Mouse (Mus musculus): ENCODE results near the gene Gab1. TPM values are rescaled to one million over a fixed set of nuclear protein-coding genes. Genes with fewer than 3 reads are reported as not detected.

The Gab1 gene
- total and polyA plus RNA-seq, 3 experiments, result 4.0 to 8.1 TPM; not detected in 1

DNA sequence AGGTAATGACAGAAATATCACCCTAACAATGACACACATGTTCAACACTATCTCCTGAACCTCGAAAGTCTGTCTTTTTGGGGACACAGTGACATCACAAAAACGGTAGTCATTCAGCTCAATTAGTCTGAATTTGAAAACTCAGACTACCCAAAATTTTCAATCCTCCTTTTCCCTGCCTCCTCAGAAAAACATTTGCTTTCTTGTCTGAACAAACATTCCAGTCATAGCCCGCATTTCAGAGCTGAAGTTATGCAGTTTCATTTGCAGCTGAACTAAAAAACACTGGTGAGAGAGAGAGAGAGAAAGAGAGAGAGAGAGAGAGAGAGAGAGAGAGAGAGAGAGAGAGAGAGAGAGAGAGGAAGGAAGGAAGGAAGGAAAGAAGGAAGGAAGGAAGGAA is 23.2 kb downstream of the Gab1 start:
- H3K27me3 ChIP-seq (ENCODE audit: control insufficient read depth in 1 of 2, insufficient read depth in 2 of 2, low read length in 2 of 2), result no peaks in the 10 kb centered on the region
- H3K79me2 ChIP-seq (ENCODE audit: control insufficient read depth, insufficient read depth, low read length, poor library complexity), result no peaks in the 10 kb centered on the region; the same call in 1 of the 2 replicates
- no peak overlapping the region for H3K4me3 ChIP-seq (ENCODE audit: control insufficient read depth in 1 of 2, insufficient read depth in 1 of 2, low read depth in 2 of 2, low read length in 2 of 2)
- H3K9me3 ChIP-seq (replicated peaks; ENCODE audit: insufficient read depth, low read length), result no peaks in the 10 kb centered on the region
- H3K27ac ChIP-seq (ENCODE audit: control insufficient read depth, low read depth, low read length), result no peak overlapping the region
- no peak for DNase-seq (ENCODE audit: low read depth, low spot score)
- peaks cover 0 to 24% of the 10 kb centered on the region in 2 experiments; a peak in 2 of 4 replicates for H3K36me3 ChIP-seq (ENCODE audit: control insufficient read depth in 1 of 2, insufficient read depth in 2 of 2, low read length in 2 of 2)
- no peak overlapping the region for H3K9ac ChIP-seq (ENCODE audit: control insufficient read depth, low read depth, low read length, poor library complexity, severe bottlenecking)
- TF ChIP-seq UBTF (IDR thresholded peaks at IDR 0.05; ENCODE audit: borderline replicate concordance, insufficient read depth, low read depth, low read length) (no peak), RAD21 (IDR thresholded peaks at IDR 0.05; ENCODE audit: low read depth, low read length) (no peak), KAT2A (conservative IDR thresholded peaks at IDR 0.05; ENCODE audit: low read depth, low read length) (no peak), E2F4 (IDR thresholded peaks at IDR 0.05; ENCODE audit: borderline replicate concordance, low read depth, low read length) (no peak), MAZ (IDR thresholded peaks at IDR 0.05; ENCODE audit: low read depth, low read length) (no peak), ETS1 (IDR thresholded peaks at IDR 0.05; ENCODE audit: low read depth, low read length) (no peak), ZC3H11A (IDR thresholded peaks at IDR 0.05; ENCODE audit: low read depth, low read length) (no peak), POLR2A (IDR thresholded peaks at IDR 0.05; ENCODE audit: control insufficient read depth in 1 of 2, insufficient read depth in 1 of 2, low read depth in 1 of 2, low read length in 2 of 2, poor library complexity in 1 of 2) (no peak), MAX (IDR thresholded peaks at IDR 0.05; ENCODE audit: low read length) (no peak), NELFE (IDR thresholded peaks at IDR 0.05; ENCODE audit: low read depth, low read length) (no peak), ZMIZ1 (IDR thresholded peaks at IDR 0.05; ENCODE audit: low read depth, low read length) (no peak), MXI1 (IDR thresholded peaks at IDR 0.05; ENCODE audit: low read depth, low read length) (no peak), NRF1 (IDR thresholded peaks at IDR 0.05; ENCODE audit: insufficient read depth, low read depth, low read length, poor library complexity, severe bottlenecking) (no peak), EP300 (IDR thresholded peaks at IDR 0.05; ENCODE audit: low read depth in 1 of 2, low read length in 2 of 2) (no peak), TBP (IDR thresholded peaks at IDR 0.05; ENCODE audit: low read depth, low read length) (no peak), MYC (IDR thresholded peaks at IDR 0.05; ENCODE audit: low read depth, low read length) (no peak), MEF2A (IDR thresholded peaks at IDR 0.05; ENCODE audit: extremely low read depth, insufficient replicate concordance, low read depth, low read length, poor library complexity, severe bottlenecking) (no peak)
- peaks cover 7 to 16% of the 10 kb centered on the region in 2 experiments for H3K4me1 ChIP-seq (ENCODE audit: control insufficient read depth in 1 of 2, insufficient read depth in 2 of 2, low read length in 2 of 2)

DNA sequence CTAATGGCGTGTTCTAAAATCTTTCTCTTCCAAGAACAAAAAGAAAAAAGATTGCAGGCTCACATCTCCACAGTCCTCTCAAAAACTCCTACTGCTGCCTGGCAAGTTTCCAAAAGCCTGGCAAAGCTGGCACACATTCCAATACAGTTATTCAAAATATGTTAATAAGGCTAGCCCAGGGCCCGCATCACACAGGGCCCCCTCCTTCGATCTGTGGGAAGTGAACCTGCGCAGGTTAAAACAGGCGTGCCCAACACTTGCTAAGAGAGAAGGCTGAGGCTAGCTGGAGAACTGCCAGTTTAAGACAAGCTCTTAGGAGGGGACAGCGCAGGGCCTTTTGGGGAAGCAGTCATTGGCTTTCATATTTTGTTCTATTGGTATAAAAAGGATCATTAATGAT is 23.7 kb downstream of the Gab1 start:
- peak; percentile 72 for DNase-seq (ENCODE audit: low read depth, low spot score)
- no peak overlapping the region for H3K9ac ChIP-seq (ENCODE audit: control insufficient read depth, low read depth, low read length, poor library complexity, severe bottlenecking)
- no peaks in the 10 kb centered on the region; the same call in 1 of the 2 replicates for H3K79me2 ChIP-seq (ENCODE audit: control insufficient read depth, insufficient read depth, low read length, poor library complexity)
- H3K4me1 ChIP-seq (ENCODE audit: control insufficient read depth in 1 of 2, insufficient read depth in 2 of 2, low read length in 2 of 2), result peaks cover 7 to 16% of the 10 kb centered on the region in 2 experiments
- no peak overlapping the region for H3K4me3 ChIP-seq (ENCODE audit: control insufficient read depth in 1 of 2, insufficient read depth in 1 of 2, low read depth in 2 of 2, low read length in 2 of 2)
- no peaks in the 10 kb centered on the region for H3K9me3 ChIP-seq (replicated peaks; ENCODE audit: insufficient read depth, low read length)
- no peak overlapping the region for H3K27ac ChIP-seq (ENCODE audit: control insufficient read depth, low read depth, low read length)
- peaks cover 0 to 24% of the 10 kb centered on the region in 2 experiments; a peak in 2 of 4 replicates for H3K36me3 ChIP-seq (ENCODE audit: control insufficient read depth in 1 of 2, insufficient read depth in 2 of 2, low read length in 2 of 2)
- no peaks in the 10 kb centered on the region for H3K27me3 ChIP-seq (ENCODE audit: control insufficient read depth in 1 of 2, insufficient read depth in 2 of 2, low read length in 2 of 2)
- TF ChIP-seq TAL1 (IDR thresholded peaks at IDR 0.05; ENCODE audit: low read length), result no peak
- TF ChIP-seq TCF12 (IDR thresholded peaks at IDR 0.05; ENCODE audit: low read depth, low read length), result no peak
- no peak for TF ChIP-seq CTCF (IDR thresholded peaks at IDR 0.05 in 2 of 3, conservative IDR thresholded peaks at IDR 0.05 in 1 of 3; ENCODE audit: control insufficient read depth in 1 of 3, insufficient read depth in 1 of 3, low read depth in 2 of 3, low read length in 3 of 3, poor library complexity in 1 of 3, severe bottlenecking in 1 of 3)
- TF ChIP-seq ZC3H11A (IDR thresholded peaks at IDR 0.05; ENCODE audit: low read depth, low read length), result no peak
- no peak for TF ChIP-seq MYC (IDR thresholded peaks at IDR 0.05; ENCODE audit: low read depth, low read length)
- no peak for TF ChIP-seq KAT2A (conservative IDR thresholded peaks at IDR 0.05; ENCODE audit: low read depth, low read length)
- no peak for TF ChIP-seq CHD2 (IDR thresholded peaks at IDR 0.05; ENCODE audit: low read length)
- no peak for TF ChIP-seq SMC3 (IDR thresholded peaks at IDR 0.05; ENCODE audit: low read depth, low read length)
- no peak for TF ChIP-seq UBTF (IDR thresholded peaks at IDR 0.05; ENCODE audit: borderline replicate concordance, insufficient read depth, low read depth, low read length)
- TF ChIP-seq MAZ (IDR thresholded peaks at IDR 0.05; ENCODE audit: low read depth, low read length), result no peak
- TF ChIP-seq NRF1 (IDR thresholded peaks at IDR 0.05; ENCODE audit: insufficient read depth, low read depth, low read length, poor library complexity, severe bottlenecking), result no peak
- no peak for TF ChIP-seq MAFK (IDR thresholded peaks at IDR 0.05; ENCODE audit: borderline replicate concordance, low read depth, low read length)
- no peak for TF ChIP-seq SIN3A (IDR thresholded peaks at IDR 0.05; ENCODE audit: low read length)
- TF ChIP-seq NELFE (IDR thresholded peaks at IDR 0.05; ENCODE audit: low read depth, low read length), result no peak
- no peak for TF ChIP-seq USF1 (IDR thresholded peaks at IDR 0.05; ENCODE audit: low read depth, low read length)
- no peak for TF ChIP-seq GATA1 (IDR thresholded peaks at IDR 0.05; ENCODE audit: low read depth, low read length)
- no peak for TF ChIP-seq ZKSCAN1 (IDR thresholded peaks at IDR 0.05; ENCODE audit: low read depth, low read length)
- TF ChIP-seq USF2 (IDR thresholded peaks at IDR 0.05; ENCODE audit: borderline replicate concordance in 1 of 2, insufficient read depth in 1 of 2, low read depth in 1 of 2, low read length in 2 of 2), result no peak
- no peak for TF ChIP-seq BHLHE40 (IDR thresholded peaks at IDR 0.05; ENCODE audit: borderline replicate concordance, low read depth, low read length)
